Mouse (Mus musculus): Measurements from ENCODE around the gene Mkrn1. TPM values are rescaled to one million over a fixed set of nuclear protein-coding genes. Genes with fewer than 3 reads are reported as not detected.
A peak's percentile ranks its signal among the peaks of the same experiment; 100 is the strongest.

The Mkrn1 gene
- polyA plus RNA-seq, 1 experiment from 2014 or later, result 154 TPM

GRCm38 (mm10) chr6:39454616-39455015, 34.4 kb upstream of the Mkrn1 start:
- H3K9ac ChIP-seq (replicated peaks), result no peak overlapping the region
- no peak overlapping the region for H3K27ac ChIP-seq (ENCODE audit: low read depth)
- ATAC-seq (no peak), DNase-seq (no peak)
- WGBS (ENCODE audit: insufficient replicate concordance), result 48% methylated on average over 2 of the region's 2 CpGs
- no peak overlapping the region for H3K4me2 ChIP-seq (ENCODE audit: low read depth, low read length)
- TF ChIP-seq EP300 (IDR thresholded peaks at IDR 0.05; ENCODE audit: low read depth) (no peak), CTCF (IDR thresholded peaks at IDR 0.05; ENCODE audit: low read depth) (no peak)
- no peaks in the 10 kb centered on the region for H3K27me3 ChIP-seq (ENCODE audit: insufficient read depth, low read length)
- no peaks in the 10 kb centered on the region for H3K36me3 ChIP-seq (replicated peaks; ENCODE audit: insufficient read depth, low read length)
- H3K4me1 ChIP-seq (ENCODE audit: insufficient read depth), result no peaks in the 10 kb centered on the region
- H3K4me3 ChIP-seq (ENCODE audit: low read depth, low read length), result no peak overlapping the region
- no peaks in the 10 kb centered on the region for H3K9me3 ChIP-seq (ENCODE audit: low read length)

- Histone ChIP-seq H3K4me3 (ENCODE audit: low read depth, low read length) (no peak overlapping the region), H3K4me2 (ENCODE audit: low read depth, low read length) (no peak overlapping the region), H3K9me3 (ENCODE audit: low read length) (no peaks in the 10 kb centered on the region), H3K4me1 (ENCODE audit: insufficient read depth) (no peaks in the 10 kb centered on the region), H3K9ac (replicated peaks) (no peak overlapping the region), H3K27ac (ENCODE audit: low read depth) (no peak overlapping the region), H3K36me3 (replicated peaks; ENCODE audit: insufficient read depth, low read length) (no peaks in the 10 kb centered on the region), H3K27me3 (ENCODE audit: insufficient read depth, low read length) (no peaks in the 10 kb centered on the region)
- TF ChIP-seq CTCF (IDR thresholded peaks at IDR 0.05; ENCODE audit: low read depth), result peak; percentile 35
- TF ChIP-seq EP300 (IDR thresholded peaks at IDR 0.05; ENCODE audit: low read depth), result no peak
- DNase-seq, result no peak
- ATAC-seq, result no peak
- WGBS (ENCODE audit: insufficient replicate concordance), result 79% methylated on average over 4 of the region's 4 CpGs
These were observed 33.3 kb upstream of the Mkrn1 start for GRCm38 (mm10) chr6:39453564-39453963.

DNA sequence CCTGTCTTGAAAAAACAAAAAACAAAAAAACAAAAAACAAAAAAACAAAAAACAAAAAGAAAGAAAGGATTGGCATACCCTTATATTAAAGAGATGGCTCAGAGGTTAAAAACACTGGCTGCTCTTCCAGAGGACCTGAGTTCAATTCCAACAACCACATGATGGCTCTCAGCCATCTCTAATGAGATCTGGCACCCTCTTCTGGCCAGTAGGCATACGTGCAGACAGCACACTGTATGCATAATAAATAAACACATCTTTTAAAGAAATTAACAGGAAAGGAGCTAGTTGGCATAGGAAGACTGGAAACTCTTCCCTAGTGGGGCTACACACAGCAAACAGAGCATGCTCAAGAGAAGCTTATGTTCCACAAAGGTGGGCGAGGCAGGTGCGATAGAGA, 30.8 kb upstream of the Mkrn1 start:
- Histone ChIP-seq H3K9me3 (ENCODE audit: low read length) (no peaks in the 10 kb centered on the region), H3K4me1 (ENCODE audit: insufficient read depth) (no peaks in the 10 kb centered on the region), H3K4me3 (ENCODE audit: low read depth, low read length) (no peak overlapping the region), H3K9ac (replicated peaks) (no peak overlapping the region), H3K36me3 (replicated peaks; ENCODE audit: insufficient read depth, low read length) (no peaks in the 10 kb centered on the region), H3K4me2 (ENCODE audit: low read depth, low read length) (no peak overlapping the region), H3K27me3 (ENCODE audit: insufficient read depth, low read length) (no peaks in the 10 kb centered on the region), H3K27ac (ENCODE audit: low read depth) (no peak overlapping the region)
- DNase-seq, result no peak
- peak; percentile 79 for TF ChIP-seq CTCF (IDR thresholded peaks at IDR 0.05; ENCODE audit: low read depth)
- no peak for TF ChIP-seq EP300 (IDR thresholded peaks at IDR 0.05; ENCODE audit: low read depth)
- WGBS (ENCODE audit: insufficient replicate concordance), result 76% methylated on average over 3 of the region's 3 CpGs
- ATAC-seq, result no peak

- no peak overlapping the region for H3K9ac ChIP-seq (replicated peaks)
- no peak overlapping the region for H3K4me3 ChIP-seq (ENCODE audit: low read depth, low read length)
- no peak overlapping the region for H3K4me2 ChIP-seq (ENCODE audit: low read depth, low read length)
- 82% methylated on average over 4 of the region's 4 CpGs for WGBS (ENCODE audit: insufficient replicate concordance)
- DNase-seq (no peak), ATAC-seq (no peak)
- TF ChIP-seq CTCF (IDR thresholded peaks at IDR 0.05; ENCODE audit: low read depth) (no peak), EP300 (IDR thresholded peaks at IDR 0.05; ENCODE audit: low read depth) (no peak)
- H3K4me1 ChIP-seq (ENCODE audit: insufficient read depth), result no peaks in the 10 kb centered on the region
- H3K9me3 ChIP-seq (ENCODE audit: low read length), result no peaks in the 10 kb centered on the region
- H3K27me3 ChIP-seq (ENCODE audit: insufficient read depth, low read length), result no peaks in the 10 kb centered on the region
- H3K27ac ChIP-seq (ENCODE audit: low read depth), result no peak overlapping the region
- no peaks in the 10 kb centered on the region for H3K36me3 ChIP-seq (replicated peaks; ENCODE audit: insufficient read depth, low read length)
These were observed 30.3 kb upstream of the Mkrn1 start for GRCm38 (mm10) chr6:39450580-39450979.

DNA sequence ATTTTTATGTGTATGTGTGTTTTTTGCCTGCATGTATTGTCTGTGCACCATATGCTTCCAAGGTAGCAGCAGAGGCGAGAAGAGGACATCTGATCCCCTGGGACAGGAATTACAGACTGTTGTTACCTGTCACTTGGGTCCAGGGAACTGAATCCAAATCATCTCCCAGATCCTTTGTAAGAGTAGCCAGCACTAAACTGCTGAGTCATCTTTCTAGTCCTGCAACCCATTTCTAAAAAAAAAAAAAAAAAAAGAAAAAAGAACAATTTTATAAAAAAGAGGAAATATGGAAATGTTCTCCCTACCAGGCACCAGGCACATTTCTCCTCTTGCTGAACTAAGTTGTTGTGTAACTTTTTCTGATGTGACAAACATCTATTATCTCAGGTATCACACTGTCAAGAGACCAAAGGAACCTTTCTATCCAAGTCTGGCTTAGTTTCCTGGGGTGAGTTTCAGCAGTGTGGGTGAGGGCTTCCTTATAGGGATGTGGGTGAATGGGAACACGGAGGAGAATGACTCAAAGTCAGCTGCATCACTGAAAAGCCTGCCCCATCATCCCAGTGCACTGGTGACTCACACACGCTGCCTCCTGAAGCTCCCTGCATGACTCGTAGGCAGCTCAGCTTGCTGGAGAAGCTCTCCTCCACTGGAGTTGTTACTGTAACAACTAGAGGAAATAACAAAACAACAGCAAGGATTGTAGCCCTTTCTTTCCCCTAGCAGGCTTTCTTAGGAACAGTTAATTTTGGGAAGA, 27.3 kb upstream of the Mkrn1 start:
- ATAC-seq (peak; percentile 56; the same call in 1 of the 2 replicates), DNase-seq (no peak)
- Histone ChIP-seq H3K27ac (ENCODE audit: low read depth) (no peak overlapping the region), H3K9ac (replicated peaks) (no peak overlapping the region), H3K36me3 (replicated peaks; ENCODE audit: insufficient read depth, low read length) (no peaks in the 10 kb centered on the region), H3K9me3 (ENCODE audit: low read length) (no peaks in the 10 kb centered on the region), H3K4me3 (ENCODE audit: low read depth, low read length) (no peak overlapping the region), H3K4me2 (ENCODE audit: low read depth, low read length) (no peak overlapping the region), H3K27me3 (ENCODE audit: insufficient read depth, low read length) (no peaks in the 10 kb centered on the region), H3K4me1 (ENCODE audit: insufficient read depth) (no peaks in the 10 kb centered on the region)
- WGBS (ENCODE audit: insufficient replicate concordance), result 49% methylated on average over 4 of the region's 4 CpGs
- no peak for TF ChIP-seq EP300 (IDR thresholded peaks at IDR 0.05; ENCODE audit: low read depth)
- TF ChIP-seq CTCF (IDR thresholded peaks at IDR 0.05; ENCODE audit: low read depth), result no peak

DNA sequence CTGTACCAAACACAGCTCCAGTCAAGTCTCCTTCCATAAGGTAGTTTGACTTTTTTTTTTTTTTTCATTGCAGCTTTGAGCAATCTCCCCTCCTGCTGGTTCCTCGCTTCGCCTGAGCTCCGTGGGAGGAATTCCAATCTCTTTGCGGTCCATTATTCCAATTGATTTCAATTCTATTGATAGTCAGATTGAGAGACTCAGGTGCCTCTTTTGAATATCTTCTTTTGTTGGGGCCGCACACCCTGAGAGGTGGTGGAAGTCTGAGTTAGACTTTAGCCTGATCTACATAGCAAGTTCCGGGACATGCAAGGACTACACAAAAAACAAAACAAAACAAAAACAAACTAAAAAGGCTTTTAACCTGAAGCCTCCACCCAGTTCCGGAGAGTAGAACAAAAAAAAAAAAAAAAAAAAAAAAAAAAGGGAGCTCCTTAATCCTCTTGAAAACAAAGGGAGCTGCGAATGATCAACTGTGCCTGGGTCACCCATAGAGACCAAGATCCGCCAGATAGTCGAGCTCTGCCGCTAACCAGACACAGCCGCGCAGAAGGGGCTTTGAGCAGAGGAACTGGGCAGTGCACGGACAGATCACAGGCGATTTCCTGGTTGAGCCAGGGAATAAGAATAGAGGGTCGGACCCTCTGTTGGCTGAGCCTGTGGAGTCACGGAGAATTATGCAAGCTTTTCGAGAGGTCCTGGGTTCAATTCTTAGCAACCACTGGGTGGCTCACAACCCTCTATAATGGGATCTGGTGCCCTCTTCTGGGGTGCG, 25.7 kb upstream of the Mkrn1 start:
- DNase-seq, result no peak

More for the DNA sequence above, 25.7 kb upstream of the Mkrn1 start:
- no peaks in the 10 kb centered on the region for H3K36me3 ChIP-seq (replicated peaks; ENCODE audit: insufficient read depth, low read length)
- no peak overlapping the region for H3K27ac ChIP-seq (ENCODE audit: low read depth)
- H3K4me1 ChIP-seq (ENCODE audit: insufficient read depth), result no peaks in the 10 kb centered on the region
- TF ChIP-seq EP300 (IDR thresholded peaks at IDR 0.05; ENCODE audit: low read depth), result no peak
- TF ChIP-seq CTCF (IDR thresholded peaks at IDR 0.05; ENCODE audit: low read depth), result peak; percentile 31
- no peak for ATAC-seq
- 0 out of 2 replicates have a peak overlapping the region, but pooled peaks have one; percentile 13 for H3K4me2 ChIP-seq (ENCODE audit: low read depth, low read length)
- H3K9ac ChIP-seq (replicated peaks), result no peak overlapping the region
- no peaks in the 10 kb centered on the region for H3K9me3 ChIP-seq (ENCODE audit: low read length)
- WGBS (ENCODE audit: insufficient replicate concordance), result 29% methylated on average over 19 of the region's 19 CpGs
- H3K4me3 ChIP-seq (ENCODE audit: low read depth, low read length), result no peak overlapping the region
- no peaks in the 10 kb centered on the region for H3K27me3 ChIP-seq (ENCODE audit: insufficient read depth, low read length)
